Mouse (Mus musculus) retina, adult 2 months (tissue): ENCODE data around the gene Gm867.

Experiments used
- DNase-seq: peaks from one replicate; pipeline ENCODE4 v3.0.0-alpha.2; 2012; ENCODE audit warnings: low read depth, low spot score

The Gm867 gene

GRCm38 (mm10) chr10:75936909-75937667 lies 3.4 kb downstream of the Gm867 start:
- no peak for DNase-seq

- DNase-seq: peak; percentile 92
These were observed 4.6 kb downstream of the Gm867 start, which contains the start of gene Mmp11 for GRCm38 (mm10) chr10:75935680-75936541. Gene Mmp11 (minus strand): TSS chr10:75936496.

GRCm38 (mm10) chr10:75934991-75935390 lies 5.5 kb downstream of the Gm867 start:
- no peak for DNase-seq

- DNase-seq: no peak
These were observed 7.6 kb downstream of the Gm867 start, which contains the start of gene Chchd10 for GRCm38 (mm10) chr10:75932891-75933290. Gene Chchd10 (plus strand): TSS chr10:75933130.

DNA sequence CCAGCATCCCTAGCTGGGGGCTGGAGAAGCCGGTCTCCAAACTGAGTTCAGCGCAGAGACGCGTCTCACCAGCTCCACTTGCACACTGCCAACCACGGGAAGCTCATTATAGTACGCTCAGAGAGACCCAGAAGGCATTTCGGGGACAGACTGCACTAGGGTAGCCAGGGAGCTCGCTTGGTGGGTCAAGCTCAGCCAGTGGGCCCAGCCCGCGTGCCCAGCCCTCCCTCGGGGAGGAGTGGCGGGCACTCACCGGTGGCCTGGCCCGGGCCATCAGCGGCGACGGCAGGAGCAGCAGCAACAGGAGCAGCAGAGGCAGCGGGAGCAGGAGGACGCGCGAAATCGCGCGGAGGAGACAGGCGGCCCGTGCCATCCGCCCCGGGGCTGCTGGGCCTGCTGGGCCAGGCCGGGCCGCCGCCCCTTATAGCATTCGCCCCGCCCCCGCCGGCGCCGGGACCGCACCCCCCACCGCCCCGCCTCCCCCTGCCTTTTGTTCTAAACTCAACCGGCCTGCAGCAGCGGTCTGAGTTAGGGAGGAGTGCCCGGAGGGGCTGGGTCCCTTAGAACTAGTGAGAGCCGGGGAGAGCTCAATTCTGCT lies 8.3 kb downstream of the Gm867 start:
- no peak for DNase-seq

- no peak for DNase-seq
These were observed 9.2 kb downstream of the Gm867 start for GRCm38 (mm10) chr10:75931311-75931710.

GRCm38 (mm10) chr10:75930304-75930703 lies 10.2 kb downstream of the Gm867 start:
- no peak for DNase-seq

DNA sequence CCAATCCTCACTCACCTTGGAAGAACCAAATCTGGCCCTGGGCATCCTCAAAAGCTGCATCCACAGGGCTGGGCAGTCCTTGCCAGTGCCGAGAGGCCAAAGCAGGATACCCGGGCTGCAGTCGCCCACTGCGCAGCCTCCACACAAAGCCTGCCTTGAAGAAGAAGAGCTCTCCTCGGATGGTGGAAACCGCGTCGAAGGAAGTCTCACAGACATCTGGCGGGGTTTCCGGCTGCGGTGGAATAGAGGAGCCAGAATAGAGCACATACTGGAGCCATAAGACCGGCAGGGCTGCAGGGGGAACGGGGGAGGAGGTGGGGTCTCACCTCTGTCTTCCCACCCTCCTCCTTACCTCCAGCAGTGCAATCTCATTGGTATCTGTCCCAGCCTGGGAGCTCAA lies 14.1 kb downstream of the Gm867 start:
- DNase-seq: no peak

GRCm38 (mm10) chr10:75924324-75924723 lies 16.1 kb downstream of the Gm867 start:
- no peak for DNase-seq

DNA sequence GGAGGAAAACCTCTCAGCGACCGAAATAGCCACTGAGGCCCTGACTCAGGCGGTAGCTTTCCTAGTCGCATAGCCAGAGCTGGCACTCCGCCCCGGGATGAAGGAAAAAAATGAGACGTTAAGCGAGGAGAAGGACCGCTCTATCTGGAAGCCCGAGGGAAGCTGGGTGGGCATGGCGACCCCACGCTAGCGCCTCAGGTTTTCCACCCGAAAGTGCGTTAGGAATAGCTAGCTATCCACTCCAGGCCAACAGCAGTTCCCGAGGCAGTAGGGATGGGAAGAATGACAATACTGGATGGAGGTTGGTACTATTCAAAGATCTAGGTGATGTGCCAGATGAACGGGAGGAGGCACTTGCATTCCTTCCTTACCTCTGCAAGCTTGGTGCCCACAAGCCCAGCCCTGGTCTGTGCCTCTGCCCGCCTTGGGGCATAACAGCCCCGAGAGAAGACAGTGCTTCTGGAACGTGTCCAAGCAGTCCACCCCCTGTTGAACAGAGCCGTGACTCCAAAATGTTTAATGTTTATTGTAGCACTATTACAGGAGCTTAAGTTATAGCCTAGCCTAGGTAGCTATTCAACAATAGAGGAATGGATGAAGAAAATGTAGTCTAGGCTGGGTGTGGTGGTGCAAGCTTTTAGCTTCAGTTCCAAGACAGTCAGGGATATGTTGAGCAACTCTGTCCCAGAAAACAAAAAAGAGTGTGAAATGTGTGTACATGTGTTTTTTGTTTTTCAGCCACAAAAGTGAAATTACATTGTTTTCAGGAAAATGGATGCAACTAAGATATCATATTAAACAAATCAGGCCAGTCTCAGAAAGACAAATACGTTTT lies 18.5 kb downstream of the Gm867 start:
- DNase-seq: no peak

DNA sequence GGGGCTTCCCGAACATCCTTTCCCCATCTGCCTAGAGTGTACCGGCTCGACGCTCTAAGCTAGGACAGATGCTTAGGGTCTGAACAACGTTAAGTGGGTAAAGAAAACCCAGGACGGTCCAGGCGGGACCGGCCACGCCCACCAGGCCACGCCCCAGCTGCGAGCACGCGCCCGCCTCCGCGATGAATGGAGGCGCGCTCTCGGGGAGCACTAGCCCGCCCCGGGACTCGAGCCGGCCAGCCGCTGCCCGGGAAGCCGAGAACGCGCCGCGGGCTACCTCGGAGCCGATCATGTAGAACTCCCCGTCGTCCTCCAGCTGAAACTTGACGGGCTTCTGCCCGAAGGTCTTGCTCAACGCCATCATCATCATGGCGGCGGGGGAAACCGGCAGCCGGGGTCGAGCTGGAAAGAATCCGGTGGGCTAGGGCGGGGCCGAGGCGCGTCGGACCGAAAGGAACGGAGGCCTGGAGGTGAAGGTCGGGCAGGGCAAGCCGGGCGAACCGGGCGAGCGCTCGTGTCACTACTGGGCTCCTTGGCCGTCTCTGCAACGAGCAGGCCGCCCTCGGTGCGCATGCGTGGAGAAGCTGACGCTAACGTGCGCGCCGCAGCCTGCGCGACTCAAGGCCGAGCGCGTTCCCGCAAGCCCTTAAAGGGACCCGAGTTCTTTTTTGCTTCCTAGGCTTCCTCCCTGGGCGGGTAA lies 19.3 kb downstream of the Gm867 start, which contains the start of gene Smarcb1:
TSS of gene Smarcb1 (minus strand) at position 592 of the 700 bp plus-strand sequence.
- DNase-seq: peak; percentile 89

DNA sequence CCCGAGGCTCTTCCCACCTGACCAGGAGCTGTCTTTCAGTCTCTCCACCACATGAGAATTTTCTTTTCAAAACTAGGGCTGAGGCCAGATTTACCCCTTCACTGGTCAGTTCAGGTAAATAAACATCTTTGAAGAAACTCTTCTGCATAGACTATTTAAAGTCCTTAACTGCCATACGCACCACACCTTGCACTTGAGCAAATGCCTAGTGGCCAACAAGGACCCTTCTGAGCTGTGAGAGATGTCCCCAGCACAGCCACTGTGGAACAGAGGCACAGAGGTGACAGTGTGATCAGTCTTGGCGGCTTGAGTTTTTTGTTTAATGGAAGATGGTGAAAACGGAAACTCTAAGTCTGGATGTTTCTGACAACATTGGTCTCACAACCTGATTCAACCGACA lies 21.4 kb downstream of the Gm867 start:
- no peak for DNase-seq

DNA sequence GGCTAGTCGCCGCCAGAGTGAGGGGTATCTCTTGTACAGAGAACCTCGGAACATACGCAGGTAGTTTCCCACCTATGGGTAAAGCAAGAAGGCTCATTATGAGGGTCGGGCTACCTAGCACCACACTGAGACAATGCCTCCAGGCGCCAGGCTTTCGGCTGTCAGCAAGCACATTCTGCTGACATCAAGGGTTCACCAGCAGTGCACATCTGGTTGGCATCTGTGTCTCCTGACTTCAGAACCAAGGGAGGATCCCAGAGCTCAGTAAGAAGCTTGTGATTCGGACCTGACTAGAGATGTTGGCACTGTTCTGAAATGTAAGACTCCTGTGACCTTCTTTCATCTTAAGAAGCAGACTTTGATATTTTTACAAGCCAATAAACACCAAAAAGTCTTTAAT lies 23.6 kb downstream of the Gm867 start:
- no peak for DNase-seq

DNA sequence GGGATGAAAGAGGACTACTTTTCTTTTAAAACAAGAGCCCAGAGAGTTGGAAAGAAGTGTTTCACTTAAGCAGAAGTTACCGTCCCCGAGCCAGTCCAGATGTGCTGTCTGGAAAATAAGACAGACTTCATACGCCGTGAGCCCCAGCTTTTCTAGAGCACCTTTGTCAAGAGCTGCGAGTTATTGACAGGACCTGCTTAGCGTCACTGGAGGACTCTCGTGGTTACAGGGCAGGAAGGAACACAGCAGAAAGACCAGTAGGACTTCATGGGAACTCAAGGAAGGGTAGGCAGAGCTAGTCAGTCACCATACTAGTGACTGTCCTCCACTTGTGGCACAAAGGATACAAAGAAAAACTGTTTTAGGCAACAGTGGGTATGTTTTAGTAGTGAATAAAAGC lies 24.9 kb downstream of the Gm867 start:
- DNase-seq: no peak

DNA sequence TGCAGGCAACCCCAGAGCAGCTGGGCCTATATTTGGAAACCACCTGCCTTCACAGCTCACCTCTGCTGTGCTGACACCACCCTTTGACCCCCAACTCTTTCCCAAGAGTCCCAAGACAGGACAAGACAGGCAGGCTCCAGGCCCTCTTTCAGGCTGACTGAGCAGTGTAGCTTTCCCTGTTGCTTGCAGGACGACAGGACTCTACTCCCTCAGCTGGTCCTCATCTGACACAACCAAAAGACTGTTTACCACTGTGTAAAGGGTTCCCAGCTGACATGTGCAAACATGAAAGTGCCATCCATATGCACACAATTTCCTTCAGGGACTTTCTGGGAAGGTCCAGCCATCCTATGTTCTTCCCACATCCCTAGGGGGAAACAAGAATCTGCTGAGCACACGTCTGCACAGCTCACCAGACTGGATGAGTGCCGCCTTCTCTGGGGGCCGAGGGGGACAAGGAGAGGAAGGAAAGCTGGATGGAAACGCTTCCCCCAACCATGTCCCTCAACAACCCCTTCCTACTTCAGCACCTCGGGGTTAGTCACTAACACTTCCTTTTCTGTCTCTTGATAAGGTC lies 27.4 kb downstream of the Gm867 start:
- no peak for DNase-seq

DNA sequence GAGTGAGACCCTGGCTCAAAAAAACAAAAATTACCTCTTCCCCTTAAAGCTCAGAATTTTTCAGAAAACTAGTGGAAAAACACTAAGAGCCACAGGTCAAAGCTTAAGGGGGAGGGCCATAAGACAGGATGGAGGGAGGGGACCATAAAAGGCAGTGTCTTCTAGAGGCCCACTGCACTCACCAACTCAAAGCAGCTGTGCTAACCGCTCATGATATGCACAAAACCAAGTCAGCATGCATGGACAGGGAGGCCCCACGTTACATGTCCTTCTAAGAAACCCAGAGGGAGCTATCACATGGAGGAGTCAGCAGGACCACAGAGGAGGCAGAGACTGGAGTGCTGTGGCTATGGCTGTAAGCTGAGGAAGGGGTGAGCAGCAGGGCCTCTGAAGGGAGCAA lies 29.8 kb downstream of the Gm867 start:
- DNase-seq: no peak

GRCm38 (mm10) chr10:75906882-75907281 lies 33.6 kb downstream of the Gm867 start:
- DNase-seq: no peak

DNA sequence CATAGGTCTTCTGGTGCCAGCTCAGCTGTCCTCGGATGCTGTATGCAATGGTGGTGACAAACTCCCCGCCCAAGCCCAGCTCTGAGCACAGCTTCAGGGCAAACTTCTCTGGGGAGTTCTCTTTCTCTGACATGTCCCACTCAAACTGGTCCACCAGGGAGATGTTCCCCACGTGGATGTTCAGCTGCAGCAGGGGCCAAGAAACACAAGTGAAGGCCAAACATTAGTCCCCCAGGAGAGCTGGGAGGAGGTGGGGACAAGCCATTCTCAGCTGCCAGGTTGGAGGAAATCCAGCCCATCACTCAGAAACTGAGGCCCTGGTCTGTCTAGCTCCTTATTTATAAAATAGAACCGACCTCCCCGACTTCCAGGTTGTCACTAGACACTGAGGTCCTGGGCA lies 36.1 kb downstream of the Gm867 start:
- DNase-seq: no peak

DNA sequence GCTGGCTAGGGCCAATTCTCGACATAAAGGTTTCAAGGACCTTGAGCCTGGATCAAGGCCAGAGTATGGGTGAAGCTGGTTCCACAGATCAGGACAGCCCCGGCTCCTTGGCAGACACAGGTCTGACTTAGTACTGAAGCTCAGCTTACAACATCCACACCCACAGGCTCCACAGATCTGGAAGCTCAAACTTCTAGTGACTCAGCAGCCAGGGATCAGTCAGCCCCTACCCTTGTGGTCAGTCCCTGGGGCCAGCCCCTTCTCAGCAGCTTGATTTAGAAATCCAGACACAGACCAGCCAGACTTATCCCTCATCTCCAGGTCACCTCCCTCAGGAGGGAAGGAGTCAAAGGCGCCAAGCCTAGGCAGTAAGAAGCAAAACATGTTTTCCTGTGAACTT lies 41.6 kb downstream of the Gm867 start:
- DNase-seq: no peak

DNA sequence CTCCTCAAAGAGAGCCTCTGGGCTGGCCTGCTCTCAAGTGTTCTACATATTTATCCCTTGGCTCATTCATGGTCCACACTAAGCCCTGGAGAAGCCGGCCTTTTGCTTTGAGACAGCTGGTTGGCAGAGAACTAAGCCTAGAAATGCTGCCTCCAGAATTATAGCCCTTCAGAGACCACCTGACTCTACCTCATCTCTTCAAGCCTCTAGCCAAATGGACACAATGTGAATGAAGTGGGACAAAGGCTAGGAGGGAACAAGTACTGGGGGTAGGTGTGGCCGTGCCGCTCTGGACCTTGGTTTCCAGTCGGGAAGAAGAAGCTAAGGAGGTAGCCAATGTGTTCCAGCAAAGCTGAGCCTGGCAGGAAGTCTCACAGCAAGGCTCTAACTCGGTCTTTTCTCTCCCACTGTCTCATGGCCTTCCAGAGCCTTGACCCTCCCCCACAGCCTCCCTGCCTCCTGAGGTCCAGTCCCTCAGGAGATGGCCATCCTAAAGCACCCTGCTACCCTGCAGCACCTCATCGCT lies 42.4 kb downstream of the Gm867 start:
- DNase-seq: no peak
